Mouse (Mus musculus) CH12.LX (cell line): Measurements from ENCODE around the gene Fam219a. TPM values are rescaled to one million over a fixed set of nuclear protein-coding genes. Genes with fewer than 3 reads are reported as not detected.

ENCODE experiments used
- DNase-seq: peaks from one replicate; pipeline ENCODE4 v3.0.0-alpha.2; 2013; ENCODE audit errors: extremely low read depth
- H3K27ac ChIP-seq: 2 replicates; pipeline ENCODE4 v1.5.1; 2012; ENCODE audit warnings: low read depth, mild to moderate bottlenecking, control low read depth, moderate library complexity; ENCODE audit not compliant: insufficient read depth
- H3K27me3 ChIP-seq: replicated peaks from 2 replicates; pipeline ENCODE3; 2012; ENCODE audit warnings: inconsistent platforms
- H3K36me3 ChIP-seq, 2 experiments: replicated peaks in 1 of 2; 2 replicates each; pipeline versions ENCODE3 to v1.6.1; 2012; ENCODE audit warnings: inconsistent platforms in 1 of 2, low read length in 1 of 2, mild to moderate bottlenecking in 1 of 2, mixed read lengths in 1 of 2, moderate library complexity in 1 of 2; ENCODE audit not compliant: control insufficient read depth in 1 of 2, insufficient read depth in 1 of 2
- H3K4me1 ChIP-seq, 2 experiments: 2 replicates each; pipeline ENCODE4 v1.6.1; 2012; ENCODE audit warnings: inconsistent platforms in 1 of 2, moderate library complexity in 1 of 2; ENCODE audit not compliant: insufficient read depth in 2 of 2, control insufficient read depth in 1 of 2
- H3K4me2 ChIP-seq: 2 replicates; pipeline ENCODE4 v1.6.1; 2012; ENCODE audit warnings: low read depth, mild to moderate bottlenecking, control low read depth; ENCODE audit not compliant: poor library complexity, insufficient read depth, severe bottlenecking
- H3K4me3 ChIP-seq, 3 experiments: fragments of 150-350 bp in 1 of 3; sonication (generic) in 1 of 3; replicated peaks in 1 of 3; 2 replicates each; pipeline versions ENCODE3 to v1.5.1; 2011 to 2012; ENCODE audit warnings: low read depth in 2 of 3, low read length in 2 of 3, mild to moderate bottlenecking in 2 of 3, moderate library complexity in 2 of 3, control low read depth in 1 of 3, improper control_type of control experiment in 1 of 3, inconsistent platforms in 1 of 3, mixed read lengths in 1 of 3; ENCODE audit not compliant: poor library complexity in 1 of 3
- H3K79me2 ChIP-seq: replicated peaks from 2 replicates; pipeline ENCODE4 v1.6.1; 2012; ENCODE audit warnings: mild to moderate bottlenecking, moderate library complexity; ENCODE audit not compliant: control insufficient read depth, poor library complexity, insufficient read depth, severe bottlenecking; ENCODE audit errors: extremely low read depth
- H3K9ac ChIP-seq: 2 replicates; pipeline ENCODE4 v1.6.1; 2012; ENCODE audit warnings: low read depth, mild to moderate bottlenecking, control low read depth, moderate library complexity; ENCODE audit not compliant: insufficient read depth
- H3K9me3 ChIP-seq: replicated peaks from 2 replicates; pipeline ENCODE3; 2012; ENCODE audit warnings: low read length, inconsistent platforms, mixed read lengths
- BHLHE40 ChIP-seq: IDR thresholded peaks from 2 replicates; pipeline ENCODE4 v1.6.1; 2011; ENCODE audit warnings: mild to moderate bottlenecking, low read depth, low read length, improper control_type of control experiment
- E2F4 ChIP-seq: IDR thresholded peaks from 2 replicates; pipeline ENCODE4 v1.6.1; 2011; ENCODE audit warnings: low read depth, low read length, improper control_type of control experiment; ENCODE audit not compliant: insufficient replicate concordance
- ELF1 ChIP-seq: IDR thresholded peaks from 2 replicates; pipeline ENCODE4 v1.6.1; 2014; ENCODE audit warnings: low read depth, mild to moderate bottlenecking, inconsistent platforms, low read length, improper control_type of control experiment
- IRF4 ChIP-seq: IDR thresholded peaks from 2 replicates; pipeline ENCODE4 v1.6.1; 2014; ENCODE audit warnings: low read depth, mild to moderate bottlenecking, inconsistent platforms, low read length, improper control_type of control experiment
- JUN ChIP-seq: IDR thresholded peaks from 2 replicates; pipeline ENCODE4 v1.6.1; 2011; ENCODE audit warnings: low read depth, mild to moderate bottlenecking, low read length, improper control_type of control experiment, moderate library complexity; ENCODE audit not compliant: insufficient read depth
- JUND ChIP-seq: conservative IDR thresholded peaks from 2 replicates; pipeline ENCODE4 v1.6.1; 2011; ENCODE audit warnings: low read depth, low read length, improper control_type of control experiment
- KAT2A ChIP-seq: IDR thresholded peaks from 2 replicates; pipeline ENCODE4 v1.6.1; 2012; ENCODE audit warnings: low read length, improper control_type of control experiment, inconsistent platforms; ENCODE audit not compliant: insufficient replicate concordance
- MAX ChIP-seq: IDR thresholded peaks from 2 replicates; pipeline ENCODE4 v1.6.1; 2011; ENCODE audit warnings: low read length, improper control_type of control experiment
- MYC ChIP-seq: IDR thresholded peaks from 2 replicates; pipeline ENCODE4 v1.6.1; 2011; ENCODE audit warnings: low read depth, mild to moderate bottlenecking, improper control_type of control experiment, low read length
- NRF1 ChIP-seq: IDR thresholded peaks from 2 replicates; pipeline ENCODE4 v1.6.1; 2014; ENCODE audit warnings: low read depth, mild to moderate bottlenecking, inconsistent platforms, low read length, improper control_type of control experiment, moderate library complexity
- PAX5 ChIP-seq: IDR thresholded peaks from 2 replicates; pipeline ENCODE4 v1.6.1; 2012; ENCODE audit warnings: low read length, inconsistent platforms, mixed read lengths
- POLR2AphosphoS2 ChIP-seq: IDR thresholded peaks from 2 replicates; pipeline ENCODE4 v1.6.1; 2011; ENCODE audit warnings: low read depth, low read length, improper control_type of control experiment
- RAD21 ChIP-seq: IDR thresholded peaks from 2 replicates; pipeline ENCODE4 v1.6.1; 2011; ENCODE audit warnings: low read depth, mild to moderate bottlenecking, low read length, improper control_type of control experiment, moderate library complexity
- RCOR1 ChIP-seq: conservative IDR thresholded peaks from 2 replicates; pipeline ENCODE4 v1.6.1; 2012; ENCODE audit warnings: low read depth, mild to moderate bottlenecking, inconsistent platforms, low read length, improper control_type of control experiment
- SIN3A ChIP-seq: IDR thresholded peaks from 2 replicates; pipeline ENCODE4 v1.6.1; 2012; ENCODE audit warnings: low read length, improper control_type of control experiment, inconsistent platforms
- SMC3 ChIP-seq: IDR thresholded peaks from 2 replicates; pipeline ENCODE4 v1.6.1; 2011; ENCODE audit warnings: low read depth, low read length, improper control_type of control experiment
- TCF12 ChIP-seq: IDR thresholded peaks from 2 replicates; pipeline ENCODE4 v1.6.1; 2014; ENCODE audit warnings: low read depth, mild to moderate bottlenecking, inconsistent platforms, low read length, improper control_type of control experiment
- UBTF ChIP-seq: IDR thresholded peaks from 2 replicates; pipeline ENCODE4 v1.6.1; 2012; ENCODE audit warnings: low read depth, mild to moderate bottlenecking, inconsistent platforms, low read length, improper control_type of control experiment, moderate library complexity
- USF2 ChIP-seq: conservative IDR thresholded peaks from 2 replicates; pipeline ENCODE4 v1.6.1; 2011; ENCODE audit warnings: low read depth, low read length, improper control_type of control experiment
- ZKSCAN1 ChIP-seq: IDR thresholded peaks from 2 replicates; pipeline ENCODE4 v1.6.1; 2012; ENCODE audit warnings: low read depth, inconsistent platforms, low read length, improper control_type of control experiment, borderline replicate concordance
- ZNF384 ChIP-seq: IDR thresholded peaks from 2 replicates; pipeline ENCODE4 v1.6.1; 2012; ENCODE audit warnings: low read depth, low read length, improper control_type of control experiment, inconsistent platforms
- dilution Hi-C: fragments of 300-500 bp; cut with MboI; formaldehyde crosslinking; loops from 2 replicates; pipeline ENCODE4 v1.14.3; 2020; ENCODE audit warnings: low sequenced_read_pairs; ENCODE audit not compliant: extremely low pct_unique_long_range_greater_than_20kb, extremely low pct_ligation_motif_present
- in situ Hi-C: fragments of 300-500 bp; cut with MboI; formaldehyde crosslinking; loops from 3 replicates; pipeline ENCODE4 v1.14.3; 2019; ENCODE audit warnings: low sequenced_read_pairs, low pct_ligation_motif_present, low pct_unique_long_range_greater_than_20kb, mixed read lengths
- polyA plus RNA-seq: library from polyadenylated mRNA; unstranded; fragments of >175 nt; gene quantifications from 2 replicates; pipeline ENCODE4 v1.2.1, GENCODE M21; 2012; ENCODE audit warnings: low read depth; ENCODE audit not compliant: insufficient read length
- total RNA-seq, 2 experiments: library from RNA; depleted of rRNA; stranded (reverse); fragments of 300-350 nt in 1 of 2; fragments of >200 nt in 1 of 2; gene quantifications; 2 replicates each; pipeline ENCODE4 v1.2.3; 2012 to 2014

The Fam219a gene
- total and polyA plus RNA-seq, 3 experiments, result 0.20 to 1.5 (median 1.2) TPM

- in situ Hi-C loops (no loop called here), dilution Hi-C loops (no loop called here)
- Histone ChIP-seq H3K4me2 (no peak overlapping the region), H3K4me1 (no peaks in the 10 kb centered on the region), H3K4me3 (no peak overlapping the region), H3K9me3 (peaks cover 14% of the 10 kb centered on the region), H3K36me3 (no peaks in the 10 kb centered on the region), H3K79me2 (no peaks in the 10 kb centered on the region), H3K27me3 (peaks cover 19% of the 10 kb centered on the region), H3K27ac (no peak overlapping the region), H3K9ac (no peak overlapping the region)
- TF ChIP-seq SMC3 (no peak), POLR2AphosphoS2 (no peak), NRF1 (no peak), TCF12 (no peak), JUN (no peak), SIN3A (no peak), PAX5 (no peak)
- DNase-seq, result no peak
These were observed 75.0 kb downstream of the Fam219a start for GRCm38 (mm10) chr4:41494378-41494777.

DNA sequence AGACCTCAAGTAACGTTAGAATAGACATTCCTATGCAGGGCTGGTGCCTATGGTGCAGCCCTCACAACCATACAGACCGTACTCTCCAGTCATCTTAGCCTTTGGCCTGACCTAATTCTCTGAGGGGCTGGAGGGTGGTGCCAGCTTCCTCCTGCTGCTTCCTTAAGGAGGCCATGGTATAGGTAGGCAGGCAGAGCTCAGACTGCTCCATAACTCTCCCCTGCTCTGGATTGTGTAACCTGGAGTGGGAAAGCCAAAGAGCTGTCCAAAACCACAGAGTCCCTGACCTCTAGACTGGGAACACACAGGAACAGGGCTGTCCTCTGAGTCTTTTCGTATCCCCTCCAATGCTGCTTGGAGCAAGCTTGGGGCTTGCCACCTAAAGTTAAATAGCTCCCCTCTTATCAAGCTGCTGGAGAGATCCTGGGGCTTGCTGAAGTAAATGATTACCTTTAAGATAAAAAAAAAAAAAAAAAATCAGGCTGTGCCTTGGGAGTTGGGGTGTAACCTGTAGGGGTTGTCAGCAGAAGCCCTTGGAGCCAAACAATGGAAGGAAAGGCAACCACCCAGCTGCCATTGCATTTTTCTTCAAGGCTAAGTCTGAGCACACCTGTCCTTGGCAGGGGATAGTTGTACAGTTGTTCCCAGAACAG lies 75.7 kb downstream of the Fam219a start:
- H3K36me3 ChIP-seq, result no peaks in the 10 kb centered on the region
- no peak for DNase-seq
- no peak for TF ChIP-seq KAT2A
- no peak for TF ChIP-seq ZKSCAN1
- TF ChIP-seq E2F4, result no peak
- no peak for TF ChIP-seq RCOR1
- no peak for TF ChIP-seq ZNF384
- no peak for TF ChIP-seq JUND
- no peak for TF ChIP-seq RAD21
- no peak for TF ChIP-seq BHLHE40
- no peak for TF ChIP-seq UBTF
- no peak for TF ChIP-seq MAX
- TF ChIP-seq MYC, result no peak
- no peak for TF ChIP-seq IRF4
- TF ChIP-seq TCF12, result no peak
- TF ChIP-seq USF2, result no peak
- TF ChIP-seq ELF1, result no peak
- H3K9ac ChIP-seq, result no peak overlapping the region
- no peak overlapping the region for H3K27ac ChIP-seq
- in situ Hi-C loops, result no loop called here
- dilution Hi-C loops, result no loop called here
- no peak overlapping the region for H3K4me2 ChIP-seq
- H3K4me1 ChIP-seq, result no peaks in the 10 kb centered on the region
- H3K9me3 ChIP-seq, result peaks cover 10% of the 10 kb centered on the region
- no peak overlapping the region for H3K4me3 ChIP-seq
- peaks cover 22% of the 10 kb centered on the region for H3K27me3 ChIP-seq
- H3K79me2 ChIP-seq, result no peaks in the 10 kb centered on the region
